In genomic region chr3:98782181-98782868, GRCm38 (mm10) we compare ENCODE assay signal across 26 mouse cellular contexts. TPM values are rescaled to one million over a fixed set of nuclear protein-coding genes. Genes with fewer than 3 reads are reported as not detected.
"Had no signal": no experiment of that assay in that cellular context is flagged by ENCODE, and none has a peak within 500 bp of the region (broad histone marks: within the 10 kb centered on the region; RNA-seq: fewer than 3 reads in every experiment).

No protein-coding gene starts in this region.

- H3K36me3 ChIP-seq: limb, embryonic 12.5 days; limb, embryonic 15.5 days; lung, embryonic 15.5 days; midbrain, embryonic 10.5 days; midbrain, embryonic 13.5 days had no signal

- H3K9ac ChIP-seq: limb, embryonic 12.5 days; limb, embryonic 15.5 days; liver, embryonic 14.5 days; lung, embryonic 15.5 days; midbrain, embryonic 13.5 days had no signal

- H3K4me2 ChIP-seq: limb, embryonic 12.5 days; limb, embryonic 15.5 days; lung, embryonic 15.5 days; midbrain, embryonic 13.5 days had no signal

- H3K27ac ChIP-seq: limb, embryonic 12.5 days; limb, embryonic 15.5 days; liver, embryonic 14.5 days; lung, embryonic 15.5 days; midbrain, embryonic 10.5 days; midbrain, embryonic 13.5 days had no signal

- H3K9me3 ChIP-seq: limb, embryonic 12.5 days; limb, embryonic 15.5 days; lung, embryonic 15.5 days; midbrain, embryonic 10.5 days; midbrain, embryonic 13.5 days had no signal

- H3K4me1 ChIP-seq: limb, embryonic 12.5 days; limb, embryonic 15.5 days; lung, embryonic 15.5 days; megakaryocyte, embryonic 14.5 days; midbrain, embryonic 10.5 days; midbrain, embryonic 13.5 days had no signal

- H3K4me3 ChIP-seq: limb, embryonic 12.5 days; limb, embryonic 15.5 days; lung, embryonic 15.5 days; megakaryocyte, embryonic 14.5 days; midbrain, embryonic 10.5 days; midbrain, embryonic 13.5 days had no signal

- ATAC-seq: midbrain, embryonic 13.5 days had no signal

- DNase-seq: kidney, postnatal 4 days; left cerebral cortex, postnatal 4 days; lung, adult 18-20 months; lung, postnatal 10 days; lung, postnatal 36 days; thymus, adult 18-20 months; thymus, postnatal 36 days had no signal

- H3K27me3 ChIP-seq: limb, embryonic 12.5 days; limb, embryonic 15.5 days; lung, embryonic 15.5 days; megakaryocyte, embryonic 14.5 days; midbrain, embryonic 13.5 days had no signal

RNA-seq across cellular contexts. Expression of gene Hsd3b3, which starts 19.4 kb away (rescaled TPM):
- total RNA-seq: layer of hippocampus, adult 18-20 months; layer of hippocampus, postnatal 14 days; left cerebral cortex, adult 8-10 months; left cerebral cortex, postnatal 14 days; left cerebral cortex, postnatal 4 days; midbrain, postnatal 0 days had no signal
- polyA plus RNA-seq: limb, embryonic 12.5 days; limb, embryonic 15.5 days; lung, embryonic 15.5 days; neural tube, embryonic 11.5 days; spleen, adult 2 months; testis, adult 2 months; urinary bladder, adult 2 months had no signal

RNA-seq across cellular contexts. Expression of gene Hsd3b6, which starts 31.9 kb away (rescaled TPM):
- total RNA-seq: layer of hippocampus, adult 18-20 months; layer of hippocampus, postnatal 14 days; left cerebral cortex, adult 8-10 months; left cerebral cortex, postnatal 14 days; left cerebral cortex, postnatal 4 days; midbrain, postnatal 0 days had no signal
- polyA plus RNA-seq: small intestine, adult 2 months; spleen, adult 2 months; urinary bladder, adult 2 months had no signal

RNA-seq across cellular contexts. Expression of gene Hsd3b2, which starts 58.0 kb away (rescaled TPM):
- total RNA-seq: layer of hippocampus, adult 18-20 months; left cerebral cortex, adult 8-10 months; left cerebral cortex, postnatal 14 days; midbrain, postnatal 0 days had no signal
- polyA plus RNA-seq: limb, embryonic 12.5 days; limb, embryonic 15.5 days; midbrain, embryonic 10.5 days; midbrain, embryonic 13.5 days; midbrain, postnatal 0 days; neural tube, embryonic 11.5 days; neural tube, embryonic 14.5 days; stomach, embryonic 16.5 days; testis, adult 2 months; urinary bladder, adult 2 months had no signal
